Mouse (Mus musculus): ENCODE measurements around the gene 1700003F12Rik. TPM values are rescaled to one million over a fixed set of nuclear protein-coding genes. Genes with fewer than 3 reads are reported as not detected.
A peak's percentile ranks its signal among the peaks of the same experiment; 100 is the strongest.

The 1700003F12Rik gene
- polyA plus RNA-seq (2012; rRNA removed) = 828 and 1,092 TPM in 2 replicates

DNA sequence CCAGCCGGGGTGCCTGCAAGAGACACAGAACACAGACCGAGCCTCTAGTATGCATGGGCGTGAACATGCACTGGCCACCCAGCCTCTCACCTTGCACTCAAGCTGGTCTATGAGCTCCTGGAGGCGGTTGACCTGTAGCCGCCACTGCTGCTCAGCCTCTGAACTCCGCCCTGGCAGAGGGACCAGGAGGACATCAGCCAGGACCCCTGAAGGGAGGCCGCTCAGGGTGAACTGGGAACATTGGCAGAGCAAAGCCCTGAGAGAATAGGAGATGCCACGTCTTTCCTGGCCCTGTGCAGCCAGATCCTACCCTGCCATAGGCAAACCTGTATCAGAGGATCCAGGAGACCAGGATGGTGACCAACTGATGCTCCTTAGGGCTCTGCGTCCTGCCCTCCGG, at the start of gene 1700003F12Rik:
Gene 1700003F12Rik, plus strand, starts transcription at position 375 of the 400 bp plus-strand sequence.
- H3K27me3 ChIP-seq (ENCODE audit: control insufficient read depth, insufficient read depth, low read length) = no peaks in the 10 kb centered on the region
- H3K27ac ChIP-seq (ENCODE audit: control insufficient read depth, insufficient read depth, low read depth, low read length) = peak within 1 kb of the TSS; percentile 10; the same call in 1 of the 2 replicates
- peak within 1 kb of the TSS; percentile 82 for H3K4me3 ChIP-seq (ENCODE audit: control insufficient read depth, low read depth, low read length)
- 0 out of 2 replicates have a peak, but pooled peaks cover 1% of the 10 kb centered on the region for H3K36me3 ChIP-seq (ENCODE audit: control insufficient read depth, insufficient read depth, low read length)
- H3K4me1 ChIP-seq (ENCODE audit: control insufficient read depth, insufficient read depth, low read length) = peaks cover 6% of the 10 kb centered on the region
- no peak for TF ChIP-seq POLR2A (IDR thresholded peaks at IDR 0.05; ENCODE audit: control insufficient read depth, low read depth, low read length)
- TF ChIP-seq CTCF (IDR thresholded peaks at IDR 0.05; ENCODE audit: control insufficient read depth, insufficient read depth, insufficient replicate concordance, low read depth, low read length) = no peak

DNA sequence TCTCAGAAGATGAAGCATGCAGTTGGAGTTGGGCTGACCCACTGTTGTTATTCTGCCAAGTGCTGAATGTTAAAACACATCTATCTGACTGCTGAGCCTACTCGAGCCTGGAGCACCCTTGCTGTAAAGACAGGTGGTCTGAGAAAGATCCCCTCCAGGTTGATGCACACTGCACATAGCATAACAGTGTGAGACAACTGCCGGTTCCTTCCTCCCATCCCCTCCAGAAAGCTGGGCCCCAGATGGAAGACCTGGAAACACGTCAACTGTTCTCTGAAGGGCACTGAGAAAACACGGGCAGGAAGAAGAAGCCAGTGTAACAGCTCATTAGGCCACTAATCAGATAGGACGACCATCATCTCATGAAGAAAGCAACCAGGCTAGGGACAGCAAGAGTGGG, 48.3 kb upstream of the 1700003F12Rik start:
- H3K36me3 ChIP-seq (ENCODE audit: control insufficient read depth, insufficient read depth, low read length) = no peaks in the 10 kb centered on the region; the same call in 1 of the 2 replicates
- H3K27ac ChIP-seq (ENCODE audit: control insufficient read depth, insufficient read depth, low read depth, low read length) = no peak overlapping the region
- no peak overlapping the region for H3K4me3 ChIP-seq (ENCODE audit: control insufficient read depth, low read depth, low read length)
- no peaks in the 10 kb centered on the region for H3K4me1 ChIP-seq (ENCODE audit: control insufficient read depth, insufficient read depth, low read length)
- no peaks in the 10 kb centered on the region for H3K27me3 ChIP-seq (ENCODE audit: control insufficient read depth, insufficient read depth, low read length)
- TF ChIP-seq CTCF (IDR thresholded peaks at IDR 0.05; ENCODE audit: control insufficient read depth, insufficient read depth, insufficient replicate concordance, low read depth, low read length) = no peak
- TF ChIP-seq POLR2A (IDR thresholded peaks at IDR 0.05; ENCODE audit: control insufficient read depth, low read depth, low read length) = no peak

DNA sequence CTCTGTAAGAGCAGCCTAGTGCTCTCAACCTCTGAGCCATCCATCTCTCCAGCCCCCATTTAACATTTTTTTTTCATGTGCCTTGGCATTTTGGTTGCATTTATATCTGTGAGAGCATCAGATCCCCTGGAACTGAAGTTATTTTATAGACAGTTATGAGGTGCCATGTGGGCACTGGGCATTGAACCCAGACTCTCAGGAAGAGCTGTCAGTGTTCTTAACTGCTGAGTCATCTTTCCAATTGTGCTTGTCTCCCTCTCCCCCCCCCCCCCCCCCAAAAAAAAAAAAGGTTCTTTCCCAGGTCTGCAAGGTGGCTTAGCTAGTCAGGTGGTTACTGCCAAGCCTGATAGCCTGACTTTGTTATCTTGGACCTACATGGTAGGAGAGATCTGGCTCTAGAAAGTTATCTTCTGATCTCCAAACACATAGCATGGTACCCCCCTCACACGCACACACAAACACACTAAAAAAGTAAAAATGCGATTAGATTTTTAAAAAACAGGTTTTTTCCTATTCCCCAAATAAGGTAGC, 47.1 kb upstream of the 1700003F12Rik start:
- no peak for TF ChIP-seq CTCF (IDR thresholded peaks at IDR 0.05; ENCODE audit: control insufficient read depth, insufficient read depth, insufficient replicate concordance, low read depth, low read length)
- TF ChIP-seq POLR2A (IDR thresholded peaks at IDR 0.05; ENCODE audit: control insufficient read depth, low read depth, low read length) = no peak
- Histone ChIP-seq H3K36me3 (ENCODE audit: control insufficient read depth, insufficient read depth, low read length) (no peaks in the 10 kb centered on the region; the same call in 1 of the 2 replicates), H3K4me3 (ENCODE audit: control insufficient read depth, low read depth, low read length) (no peak overlapping the region), H3K27ac (ENCODE audit: control insufficient read depth, insufficient read depth, low read depth, low read length) (no peak overlapping the region), H3K4me1 (ENCODE audit: control insufficient read depth, insufficient read depth, low read length) (no peaks in the 10 kb centered on the region), H3K27me3 (ENCODE audit: control insufficient read depth, insufficient read depth, low read length) (no peaks in the 10 kb centered on the region)

DNA sequence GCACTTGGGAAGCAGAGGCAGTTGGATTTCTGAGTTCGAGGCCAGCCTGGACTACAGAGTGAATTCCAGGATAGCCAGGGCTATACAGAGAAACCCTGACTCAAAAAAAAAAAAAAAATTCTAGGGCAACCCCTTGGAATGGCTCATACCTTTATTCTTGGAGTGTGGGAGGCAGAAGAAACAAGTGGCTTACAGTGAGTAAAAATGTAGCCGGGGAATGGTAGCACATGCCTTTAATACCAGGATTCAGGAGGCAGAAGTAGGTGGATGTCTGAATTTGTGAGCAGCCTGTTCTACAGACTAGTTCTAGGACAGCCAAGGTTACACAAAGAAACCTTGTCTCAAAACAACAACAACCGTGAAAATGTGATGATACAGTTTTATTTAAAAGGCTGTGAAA, 46.1 kb upstream of the 1700003F12Rik start:
- Histone ChIP-seq H3K4me3 (ENCODE audit: control insufficient read depth, low read depth, low read length) (no peak overlapping the region), H3K27me3 (ENCODE audit: control insufficient read depth, insufficient read depth, low read length) (no peaks in the 10 kb centered on the region), H3K27ac (ENCODE audit: control insufficient read depth, insufficient read depth, low read depth, low read length) (no peak overlapping the region), H3K36me3 (ENCODE audit: control insufficient read depth, insufficient read depth, low read length) (no peaks in the 10 kb centered on the region; the same call in 1 of the 2 replicates), H3K4me1 (ENCODE audit: control insufficient read depth, insufficient read depth, low read length) (no peaks in the 10 kb centered on the region)
- TF ChIP-seq POLR2A (IDR thresholded peaks at IDR 0.05; ENCODE audit: control insufficient read depth, low read depth, low read length) (no peak), CTCF (IDR thresholded peaks at IDR 0.05; ENCODE audit: control insufficient read depth, insufficient read depth, insufficient replicate concordance, low read depth, low read length) (no peak)

DNA sequence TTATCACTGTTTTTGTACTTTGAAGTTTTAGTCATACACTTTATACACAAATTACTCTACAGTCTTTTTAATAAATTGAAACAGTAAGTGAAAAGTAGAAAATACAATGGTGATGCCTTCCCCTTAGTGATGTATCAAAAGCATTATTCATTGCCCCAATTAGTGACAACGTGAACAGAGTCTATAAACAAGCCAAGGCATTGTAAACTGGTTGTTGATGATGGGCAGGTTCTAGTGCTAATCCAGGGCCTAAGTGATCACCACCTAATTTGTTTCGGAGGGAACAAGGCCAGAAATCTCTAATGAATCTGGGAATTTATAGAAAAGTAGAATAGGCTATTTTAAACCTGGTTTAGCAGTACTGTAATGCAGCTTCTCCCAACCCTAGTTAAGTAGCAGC, 39.8 kb upstream of the 1700003F12Rik start:
- no peak for TF ChIP-seq POLR2A (IDR thresholded peaks at IDR 0.05; ENCODE audit: control insufficient read depth, low read depth, low read length)
- TF ChIP-seq CTCF (IDR thresholded peaks at IDR 0.05; ENCODE audit: control insufficient read depth, insufficient read depth, insufficient replicate concordance, low read depth, low read length) = no peak
- Histone ChIP-seq H3K27me3 (ENCODE audit: control insufficient read depth, insufficient read depth, low read length) (no peaks in the 10 kb centered on the region), H3K36me3 (ENCODE audit: control insufficient read depth, insufficient read depth, low read length) (no peaks in the 10 kb centered on the region; the same call in 1 of the 2 replicates), H3K4me3 (ENCODE audit: control insufficient read depth, low read depth, low read length) (no peak overlapping the region), H3K27ac (ENCODE audit: control insufficient read depth, insufficient read depth, low read depth, low read length) (no peak overlapping the region), H3K4me1 (ENCODE audit: control insufficient read depth, insufficient read depth, low read length) (no peaks in the 10 kb centered on the region)

DNA sequence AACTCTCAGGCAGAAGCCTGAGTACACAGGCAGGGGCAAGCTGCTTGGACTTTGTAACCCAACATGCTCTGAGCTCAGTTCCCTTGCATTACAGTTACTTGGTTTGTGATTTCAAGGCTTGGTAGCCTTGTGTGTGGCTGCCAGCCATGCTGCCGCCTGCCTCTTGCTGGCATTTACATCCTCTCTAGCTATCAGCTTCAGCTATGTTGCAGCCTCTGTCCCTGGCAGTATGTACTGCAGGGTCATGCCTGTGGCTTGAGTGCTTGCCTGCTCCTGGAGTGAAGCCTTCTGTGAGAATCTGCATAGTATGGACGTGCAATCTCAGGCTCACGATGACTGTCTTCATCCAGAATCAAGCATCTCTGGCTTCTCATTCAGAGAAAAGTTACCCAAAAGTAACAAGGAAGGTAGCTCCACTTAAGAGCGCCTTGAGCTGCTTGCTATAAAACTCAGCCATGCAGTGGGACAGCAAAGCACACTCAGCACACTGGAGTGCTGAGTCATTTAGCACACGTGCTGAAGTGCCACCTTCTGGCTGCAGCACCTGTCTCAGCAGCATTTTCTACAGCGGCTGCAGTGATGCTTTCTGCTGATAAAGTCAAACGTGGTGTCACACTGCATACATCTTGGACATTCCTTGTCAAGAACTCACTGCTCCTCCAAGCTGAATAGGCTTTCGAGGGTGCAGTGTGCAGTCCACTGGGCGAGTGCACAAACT, 39.2 kb upstream of the 1700003F12Rik start:
- no peaks in the 10 kb centered on the region; the same call in 1 of the 2 replicates for H3K36me3 ChIP-seq (ENCODE audit: control insufficient read depth, insufficient read depth, low read length)
- no peaks in the 10 kb centered on the region for H3K4me1 ChIP-seq (ENCODE audit: control insufficient read depth, insufficient read depth, low read length)
- TF ChIP-seq CTCF (IDR thresholded peaks at IDR 0.05; ENCODE audit: control insufficient read depth, insufficient read depth, insufficient replicate concordance, low read depth, low read length) (no peak), POLR2A (IDR thresholded peaks at IDR 0.05; ENCODE audit: control insufficient read depth, low read depth, low read length) (no peak)
- H3K4me3 ChIP-seq (ENCODE audit: control insufficient read depth, low read depth, low read length) = no peak overlapping the region
- no peak overlapping the region for H3K27ac ChIP-seq (ENCODE audit: control insufficient read depth, insufficient read depth, low read depth, low read length)
- H3K27me3 ChIP-seq (ENCODE audit: control insufficient read depth, insufficient read depth, low read length) = no peaks in the 10 kb centered on the region

DNA sequence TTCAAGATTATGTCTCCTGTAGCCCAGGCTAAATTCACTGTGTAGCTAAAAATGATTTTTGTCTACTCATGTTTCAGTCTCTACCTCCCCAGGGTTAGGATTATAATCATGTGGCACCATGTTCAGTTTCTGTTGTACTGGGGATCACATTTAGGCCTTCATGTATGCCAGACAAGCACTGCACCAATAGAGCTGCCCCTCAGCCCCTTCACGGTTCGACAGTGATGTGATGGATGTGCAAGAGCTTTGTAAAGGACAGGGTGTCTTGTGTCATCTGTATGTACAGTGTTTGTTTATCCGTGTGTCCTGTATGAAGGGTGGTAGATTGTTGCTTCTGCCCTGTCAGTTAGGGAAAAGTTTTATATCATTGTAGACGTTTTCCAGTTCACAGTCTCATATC, 38.4 kb upstream of the 1700003F12Rik start:
- H3K4me3 ChIP-seq (ENCODE audit: control insufficient read depth, low read depth, low read length) = no peak overlapping the region
- H3K36me3 ChIP-seq (ENCODE audit: control insufficient read depth, insufficient read depth, low read length) = no peaks in the 10 kb centered on the region; the same call in 1 of the 2 replicates
- H3K4me1 ChIP-seq (ENCODE audit: control insufficient read depth, insufficient read depth, low read length) = no peaks in the 10 kb centered on the region
- no peak overlapping the region for H3K27ac ChIP-seq (ENCODE audit: control insufficient read depth, insufficient read depth, low read depth, low read length)
- TF ChIP-seq CTCF (IDR thresholded peaks at IDR 0.05; ENCODE audit: control insufficient read depth, insufficient read depth, insufficient replicate concordance, low read depth, low read length) (no peak), POLR2A (IDR thresholded peaks at IDR 0.05; ENCODE audit: control insufficient read depth, low read depth, low read length) (no peak)
- H3K27me3 ChIP-seq (ENCODE audit: control insufficient read depth, insufficient read depth, low read length) = no peaks in the 10 kb centered on the region
